Mouse (Mus musculus): Measurements from ENCODE around the gene Prkcq.

DNA sequence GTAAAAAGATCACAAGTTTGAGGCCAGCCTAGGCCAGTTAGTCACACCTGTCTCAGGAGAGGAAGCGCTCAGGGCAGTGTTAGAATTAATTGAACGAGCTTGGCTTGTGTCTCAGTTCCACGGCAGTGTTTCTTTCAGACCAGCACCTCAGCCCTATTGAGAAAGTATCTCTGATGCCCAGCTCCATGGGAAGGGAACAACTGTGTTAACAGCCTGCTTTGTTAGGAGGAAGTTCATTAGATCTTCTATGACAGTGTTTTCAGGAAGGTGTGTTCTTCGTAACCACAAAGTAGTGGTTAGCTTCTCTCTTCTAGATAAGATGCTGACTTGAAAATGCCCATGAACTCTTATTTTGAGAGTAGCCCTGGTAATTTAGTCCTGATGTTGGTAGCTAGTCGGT lies 31.4 kb downstream of the Prkcq start:
- no peak for TF ChIP-seq POLR2A (IDR thresholded peaks at IDR 0.05; ENCODE audit: low read depth, low read length)
- TF ChIP-seq CTCF (IDR thresholded peaks at IDR 0.05; ENCODE audit: extremely low read depth, insufficient read length, insufficient replicate concordance, low read depth, low read length) = no peak
